Mouse (Mus musculus) G1E (cell line): Measurements from ENCODE around the gene Prickle1. TPM values are rescaled to one million over a fixed set of nuclear protein-coding genes. Genes with fewer than 3 reads are reported as not detected.

ENCODE experiments used
- ATAC-seq: 2 replicates; pipeline ENCODE4 v1.8.0; 2016; ENCODE audit warnings: mild to moderate bottlenecking; ENCODE audit not compliant: insufficient number of reproducible peaks, poor library complexity, low FRiP score, severe bottlenecking; ENCODE audit errors: extremely low read depth
- DNase-seq: peaks from one replicate; pipeline ENCODE4 v3.0.0; 2012; ENCODE audit warnings: low spot score
- H3K27me3 ChIP-seq: 2 replicates; pipeline ENCODE4 v1.6.1; 2012; ENCODE audit warnings: mild to moderate bottlenecking, low read length, inconsistent platforms; ENCODE audit not compliant: insufficient read depth
- H3K36me3 ChIP-seq: replicated peaks from 2 replicates; pipeline ENCODE3; 2012; ENCODE audit warnings: mild to moderate bottlenecking, inconsistent platforms
- H3K4me1 ChIP-seq: 2 replicates; pipeline ENCODE4 v1.6.1; 2012; ENCODE audit warnings: low read depth, low read length, inconsistent platforms, mixed read lengths; ENCODE audit not compliant: insufficient read depth
- H3K4me3 ChIP-seq: 2 replicates; pipeline ENCODE4 v1.5.1; 2012; ENCODE audit warnings: low read depth, mild to moderate bottlenecking, inconsistent platforms, low read length, moderate library complexity, mixed read lengths
- H3K9me3 ChIP-seq: replicated peaks from 2 replicates; pipeline ENCODE4 v1.6.1; 2012; ENCODE audit warnings: inconsistent platforms
- CTCF ChIP-seq: IDR thresholded peaks from 2 replicates; pipeline ENCODE4 v1.5.1; 2012; ENCODE audit warnings: low read depth, low read length, inconsistent platforms, mixed read lengths
- GATA1 ChIP-seq: IDR thresholded peaks from 2 replicates; pipeline ENCODE4 v1.6.1; 2012; ENCODE audit warnings: borderline replicate concordance, low read length, inconsistent platforms, mixed read lengths
- GATA2 ChIP-seq: IDR thresholded peaks from 2 replicates; pipeline ENCODE4 v1.6.1; 2012; ENCODE audit warnings: low read depth, low read length, inconsistent platforms, borderline replicate concordance
- POLR2AphosphoS5 ChIP-seq: IDR thresholded peaks from 2 replicates; pipeline ENCODE4 v1.6.1; 2012; ENCODE audit warnings: low read depth, low read length, inconsistent platforms; ENCODE audit not compliant: insufficient replicate concordance
- TAL1 ChIP-seq: conservative IDR thresholded peaks from 2 replicates; pipeline ENCODE4 v1.6.1; 2012; ENCODE audit warnings: low read depth, low read length, inconsistent platforms, mixed read lengths
- polyA plus RNA-seq: library from polyadenylated mRNA; stranded (reverse); fragments of >175 nt; gene quantifications from 2 replicates; pipeline ENCODE4 v1.2.3, GENCODE M21; 2012
- total RNA-seq, 2 experiments: library from RNA; stranded (forward) in 1 of 2; stranded (reverse) in 1 of 2; fragments of 200-1000 nt in 1 of 2; fragments of >200 nt in 1 of 2; fragmentation: Nextera tagmentation in 1 of 2; gene quantifications; 2 replicates each; pipeline ENCODE4 v1.2.3; 2014 to 2017

The Prickle1 gene
- total and polyA plus RNA-seq, 3 experiments: under 0.01 TPM; not detected in 2

- Histone ChIP-seq H3K9me3 (peaks cover 71% of the 10 kb centered on the region), H3K4me3 (no peak overlapping the region), H3K4me1 (no peaks in the 10 kb centered on the region), H3K27me3 (no peaks in the 10 kb centered on the region), H3K36me3 (no peaks in the 10 kb centered on the region)
- TF ChIP-seq CTCF (no peak), GATA1 (no peak), POLR2AphosphoS5 (no peak), TAL1 (no peak), GATA2 (no peak)
- ATAC-seq (no peak), DNase-seq (no peak)
Measured at GRCm38 (mm10) chr15:93610721-93611201, 15.1 kb upstream of the Prickle1 start.

GRCm38 (mm10) chr15:93610288-93610687, 14.6 kb upstream of the Prickle1 start:
- DNase-seq (no peak), ATAC-seq (no peak)
- TF ChIP-seq GATA1 (no peak), CTCF (no peak), POLR2AphosphoS5 (no peak), TAL1 (no peak), GATA2 (no peak)
- Histone ChIP-seq H3K4me1 (no peaks in the 10 kb centered on the region), H3K4me3 (no peak overlapping the region), H3K36me3 (no peaks in the 10 kb centered on the region), H3K9me3 (peaks cover 69% of the 10 kb centered on the region), H3K27me3 (no peaks in the 10 kb centered on the region)

- Histone ChIP-seq H3K36me3 (no peaks in the 10 kb centered on the region), H3K27me3 (no peaks in the 10 kb centered on the region), H3K9me3 (peaks cover 49% of the 10 kb centered on the region), H3K4me3 (no peak overlapping the region), H3K4me1 (no peaks in the 10 kb centered on the region)
- DNase-seq: no peak
- no peak for ATAC-seq
- no peak for TF ChIP-seq GATA1
- TF ChIP-seq POLR2AphosphoS5: no peak
- TF ChIP-seq GATA2: no peak
- TF ChIP-seq CTCF: no peak
- no peak for TF ChIP-seq TAL1
Measured at GRCm38 (mm10) chr15:93602850-93603249, 7.2 kb upstream of the Prickle1 start.

GRCm38 (mm10) chr15:93601461-93602015, 5.8 kb upstream of the Prickle1 start:
- no peak overlapping the region for H3K4me3 ChIP-seq
- H3K4me1 ChIP-seq: no peaks in the 10 kb centered on the region
- no peak for ATAC-seq
- no peaks in the 10 kb centered on the region for H3K27me3 ChIP-seq
- H3K36me3 ChIP-seq: no peaks in the 10 kb centered on the region
- peaks cover 56% of the 10 kb centered on the region for H3K9me3 ChIP-seq
- DNase-seq: no peak
- no peak for TF ChIP-seq TAL1

GRCm38 (mm10) chr15:93596991-93597390, 1.3 kb upstream of the Prickle1 start:
- H3K4me3 ChIP-seq: no peak overlapping the region
- ATAC-seq (no peak), DNase-seq (no peak)
- TF ChIP-seq CTCF (no peak), POLR2AphosphoS5 (no peak), TAL1 (no peak), GATA1 (no peak), GATA2 (no peak)
- no peaks in the 10 kb centered on the region for H3K4me1 ChIP-seq
- peaks cover 57% of the 10 kb centered on the region for H3K9me3 ChIP-seq
- no peaks in the 10 kb centered on the region for H3K27me3 ChIP-seq
- no peaks in the 10 kb centered on the region for H3K36me3 ChIP-seq

GRCm38 (mm10) chr15:93596285-93596684, 594 bp upstream of the Prickle1 start:
- DNase-seq (no peak), ATAC-seq (no peak)
- Histone ChIP-seq H3K9me3 (peaks cover 57% of the 10 kb centered on the region), H3K4me1 (no peaks in the 10 kb centered on the region), H3K36me3 (no peaks in the 10 kb centered on the region), H3K4me3 (no peak overlapping the region; the same call in 1 of the 2 replicates), H3K27me3 (no peaks in the 10 kb centered on the region)
- TF ChIP-seq TAL1 (no peak), CTCF (no peak), GATA1 (no peak), GATA2 (no peak), POLR2AphosphoS5 (no peak)
